Mouse (Mus musculus) spleen, adult 2 months (tissue): ENCODE results near the gene Sgip1. TPM values are rescaled to one million over a fixed set of nuclear protein-coding genes. Genes with fewer than 3 reads are reported as not detected.

Experiments
- DNase-seq, 2 experiments: peaks; one replicate each; pipeline versions ENCODE4 v3.0.0 to v3.0.0-alpha.2; 2012 to 2021; ENCODE audit warnings: low spot score in 2 of 2, low read depth in 1 of 2
- H3K27ac ChIP-seq: fragments of 200-500 bp; 2 replicates; pipeline ENCODE4 v1.5.1; 2012; ENCODE audit warnings: low read length, inconsistent platforms; ENCODE audit not compliant: insufficient read depth
- H3K27me3 ChIP-seq: fragments of 200-500 bp; 2 replicates; pipeline ENCODE4 v1.6.1; 2012; ENCODE audit warnings: mild to moderate bottlenecking, moderate library complexity, low read length, inconsistent platforms; ENCODE audit not compliant: control insufficient read depth, insufficient read depth
- H3K36me3 ChIP-seq: fragments of 200-500 bp; 2 replicates; pipeline ENCODE4 v1.6.1; 2012; ENCODE audit warnings: mild to moderate bottlenecking, low read length, inconsistent platforms; ENCODE audit not compliant: control insufficient read depth, insufficient read depth
- H3K4me1 ChIP-seq: fragments of 200-500 bp; 2 replicates; pipeline ENCODE4 v1.6.1; 2011; ENCODE audit warnings: inconsistent platforms; ENCODE audit not compliant: control insufficient read depth, insufficient read depth, insufficient read length
- H3K4me3 ChIP-seq: fragments of 200-500 bp; 2 replicates; pipeline ENCODE4 v1.5.1; 2011; ENCODE audit warnings: mild to moderate bottlenecking, inconsistent platforms; ENCODE audit not compliant: insufficient read depth, insufficient read length; ENCODE audit errors: extremely low read depth
- CTCF ChIP-seq: fragments of 200-500 bp; IDR thresholded peaks from 2 replicates; pipeline ENCODE4 v1.5.1; 2011; ENCODE audit warnings: mild to moderate bottlenecking, inconsistent platforms; ENCODE audit not compliant: insufficient read depth, insufficient read length, insufficient replicate concordance; ENCODE audit errors: extremely low read depth
- POLR2A ChIP-seq: fragments of 200-500 bp; IDR thresholded peaks from 2 replicates; pipeline ENCODE4 v1.6.1; 2011; ENCODE audit warnings: low read depth, low read length, inconsistent platforms
- WGBS: fragments of 180-500 bp; shearing (Covaris S2); methylation state at CpG from one replicate; pipeline ENCODE4 v1.1.7; 2018; 5-methylcytosine and 5-hydroxymethylcytosine counted together
- polyA plus RNA-seq: library from polyadenylated mRNA; depleted of rRNA; stranded (reverse); fragments of >200 nt; gene quantifications from 2 replicates; pipeline ENCODE4 v1.2.3, GENCODE M21; 2012; rRNA removed

Gene Sgip1
- polyA plus RNA-seq, 1 experiment, result 0.60 TPM

GRCm38 (mm10) chr4:103010734-103011133 is 269.6 kb downstream of the Sgip1 start:
- no peak for DNase-seq
- H3K27ac ChIP-seq, result no peak overlapping the region
- H3K27me3 ChIP-seq, result 0 out of 2 replicates have a peak, but pooled peaks cover 1% of the 10 kb centered on the region
- H3K4me1 ChIP-seq, result peaks cover 4% of the 10 kb centered on the region; the same call in 1 of the 2 replicates
- H3K36me3 ChIP-seq, result no peaks in the 10 kb centered on the region
- WGBS, result 83% methylated on average over 4 of the region's 4 CpGs
- no peak overlapping the region for H3K4me3 ChIP-seq
- TF ChIP-seq CTCF, result no peak
- TF ChIP-seq POLR2A, result no peak

GRCm38 (mm10) chr4:103011823-103012222 is 270.7 kb downstream of the Sgip1 start:
- H3K27ac ChIP-seq, result no peak overlapping the region
- no peak overlapping the region for H3K4me3 ChIP-seq
- peaks cover 2% of the 10 kb centered on the region; the same call in 1 of the 2 replicates for H3K4me1 ChIP-seq
- DNase-seq, result no peak
- H3K36me3 ChIP-seq, result no peaks in the 10 kb centered on the region
- TF ChIP-seq POLR2A, result no peak
- no peak for TF ChIP-seq CTCF
- 0 out of 2 replicates have a peak, but pooled peaks cover 1% of the 10 kb centered on the region for H3K27me3 ChIP-seq
- WGBS, result 67% methylated on average over 7 of the region's 7 CpGs

- WGBS, result 75% methylated on average over 4 of the region's 4 CpGs
- H3K4me1 ChIP-seq, result no peaks in the 10 kb centered on the region
- H3K27me3 ChIP-seq, result 0 out of 2 replicates have a peak, but pooled peaks cover 1% of the 10 kb centered on the region
- H3K27ac ChIP-seq, result no peak overlapping the region
- TF ChIP-seq CTCF, result no peak
- TF ChIP-seq POLR2A, result no peak
- DNase-seq, result no peak
- no peaks in the 10 kb centered on the region for H3K36me3 ChIP-seq
- H3K4me3 ChIP-seq, result no peak overlapping the region
Observed at GRCm38 (mm10) chr4:103013490-103013889, 272.4 kb downstream of the Sgip1 start.

Other genes starting within 250 kb of the Sgip1 start
- not detected in 2 replicates for gene Tctex1d1, start 237.3 kb downstream of the Sgip1 start, polyA plus RNA-seq